Mouse (Mus musculus) liver, adult 2 months (tissue): Measurements from ENCODE around the gene Pigt.

Source experiments
- CTCF ChIP-seq: fragments of 200-500 bp; IDR thresholded peaks from 2 replicates; pipeline ENCODE4 v1.5.1; 2011; ENCODE audit warnings: low read depth, low read length, control low read depth
- POLR2A ChIP-seq: fragments of 200-500 bp; IDR thresholded peaks from 2 replicates; pipeline ENCODE4 v1.6.1; 2011; ENCODE audit warnings: low read length, control low read depth; ENCODE audit not compliant: insufficient read depth; ENCODE audit errors: extremely low read depth

- TF ChIP-seq CTCF (no peak), POLR2A (no peak)
Measured at GRCm38 (mm10) chr2:164473624-164474023, 23.7 kb upstream of the Pigt start, which contains the start of gene Trp53tg5.
